Mouse (Mus musculus): ENCODE measurements around the gene Gpatch3.

DNA sequence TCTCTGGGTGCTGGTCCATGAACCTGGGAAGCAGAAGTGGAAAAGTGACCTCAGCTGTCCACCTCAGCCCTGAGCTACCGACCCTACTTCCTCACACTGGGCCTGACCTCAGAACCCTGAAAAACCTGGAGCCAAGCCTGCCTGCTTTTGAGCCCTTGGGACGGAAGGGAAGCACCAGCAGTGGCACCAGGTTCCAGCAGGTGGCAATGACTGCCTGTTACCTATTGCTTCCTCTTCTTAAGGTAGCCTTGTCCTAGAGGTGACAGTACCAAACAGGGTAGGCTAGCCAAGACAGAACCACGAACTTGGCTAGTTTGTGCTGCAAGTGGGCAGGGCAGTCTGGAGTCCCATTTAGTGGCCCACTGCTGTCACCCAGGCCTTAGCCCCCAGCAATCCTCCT, 41.8 kb upstream of the Gpatch3 start:
- TF ChIP-seq CTCF (IDR thresholded peaks at IDR 0.05; ENCODE audit: low read depth), result no peak
- TF ChIP-seq EP300 (IDR thresholded peaks at IDR 0.05; ENCODE audit: low read depth), result no peak
